Mouse (Mus musculus) liver, embryonic 14.5 days (tissue): ENCODE measurements around the gene Cox8a. TPM values are rescaled to one million over a fixed set of nuclear protein-coding genes. Genes with fewer than 3 reads are reported as not detected.

Source experiments
- ATAC-seq: fragments of 200-750 bp; cut with Nextera tagmentation; 2 replicates; pipeline ENCODE4 v1.8.0; 2017; ENCODE audit warnings: moderate number of reproducible peaks, mild to moderate bottlenecking, moderate library complexity; ENCODE audit not compliant: insufficient read depth
- DNase-seq, 3 experiments: peaks; one replicate each; pipeline ENCODE4 v3.0.0-alpha.2; 2012 to 2013; ENCODE audit warnings: low read depth in 3 of 3, low spot score in 3 of 3
- H3K27ac ChIP-seq: fragments of 300-500 bp; sonication (generic); 2 replicates; pipeline ENCODE4 v1.5.1; 2014; ENCODE audit warnings: moderate library complexity, mild to moderate bottlenecking, control low read depth, inconsistent platforms
- H3K27me3 ChIP-seq: fragments of 300-500 bp; sonication (generic); 2 replicates; pipeline ENCODE4 v1.6.1; 2014; ENCODE audit warnings: mild to moderate bottlenecking, low read length, moderate library complexity; ENCODE audit not compliant: control insufficient read depth, insufficient read depth
- H3K36me3 ChIP-seq: fragments of 300-500 bp; sonication (generic); replicated peaks from 2 replicates; pipeline ENCODE4 v1.6.1; 2014; ENCODE audit warnings: low read depth; ENCODE audit not compliant: control insufficient read depth, insufficient read depth
- H3K4me1 ChIP-seq, 2 experiments: fragments of 200-500 bp in 1 of 2; fragments of 300-500 bp in 1 of 2; sonication (generic) in 1 of 2; replicated peaks; 2 replicates each; pipeline ENCODE4 v1.6.1; 2012 to 2014; ENCODE audit warnings: antibody characterized with exemption in 1 of 2, inconsistent platforms in 1 of 2, low read length in 1 of 2; ENCODE audit not compliant: control insufficient read depth in 2 of 2, insufficient read depth in 2 of 2
- H3K4me2 ChIP-seq: fragments of 300-500 bp; sonication (generic); 2 replicates; pipeline ENCODE4 v1.6.1; 2014; ENCODE audit warnings: low read depth, mild to moderate bottlenecking, control low read depth, moderate library complexity
- H3K4me3 ChIP-seq, 2 experiments: fragments of 200-500 bp in 1 of 2; fragments of 300-500 bp in 1 of 2; sonication (generic) in 1 of 2; 2 replicates each; pipeline ENCODE4 v1.5.1; 2012 to 2014; ENCODE audit warnings: low read depth in 2 of 2, low read length in 2 of 2, mild to moderate bottlenecking in 2 of 2, control low read depth in 1 of 2, inconsistent platforms in 1 of 2, moderate library complexity in 1 of 2; ENCODE audit not compliant: insufficient read depth in 1 of 2
- H3K9ac ChIP-seq: fragments of 300-500 bp; sonication (generic); replicated peaks from 2 replicates; pipeline ENCODE4 v1.6.1; 2014; ENCODE audit warnings: mild to moderate bottlenecking, control low read depth, moderate library complexity
- H3K9me3 ChIP-seq: fragments of 300-500 bp; sonication (generic); 2 replicates; pipeline ENCODE4 v1.6.1; 2016; ENCODE audit warnings: low read length, mixed read lengths; ENCODE audit not compliant: control insufficient read depth
- CTCF ChIP-seq: IDR thresholded peaks from 2 replicates; pipeline ENCODE4 v1.5.1; 2016; ENCODE audit warnings: antibody characterized with exemption, low read depth, control low read depth
- EP300 ChIP-seq: IDR thresholded peaks from 2 replicates; pipeline ENCODE4 v1.6.1; 2016; ENCODE audit warnings: antibody characterized with exemption, low read depth
- WGBS: fragments of 180-500 bp; shearing (Covaris S2); extraction: QIAGEN DNeasy Blood & Tissue Kit; methylation state at CpG from one replicate; pipeline ENCODE4 v1.1.7; 2014; ENCODE audit not compliant: insufficient replicate concordance; 5-methylcytosine and 5-hydroxymethylcytosine counted together
- polyA plus RNA-seq, 2 experiments: library from polyadenylated mRNA; depleted of rRNA in 1 of 2; stranded (reverse) in 1 of 2; unstranded in 1 of 2; fragments of >200 nt; fragmentation: Nextera tagmentation in 1 of 2; extraction: Ambion mirVana in 1 of 2; gene quantifications; 2 replicates each; pipeline versions ENCODE4 v1.2.1 to v1.2.3; 2012 to 2014

The Cox8a gene
- polyA plus RNA-seq, 2 experiments = 282 to 803 TPM

- peaks cover 20% of the 10 kb centered on the region for H3K36me3 ChIP-seq
- H3K4me3 ChIP-seq = no peak overlapping the region
- H3K9me3 ChIP-seq = no peaks in the 10 kb centered on the region
- no peak overlapping the region for H3K9ac ChIP-seq
- H3K4me1 ChIP-seq = peaks cover 0 to 11% of the 10 kb centered on the region in 2 experiments; a peak in 2 of 4 replicates
- H3K4me2 ChIP-seq = no peak overlapping the region
- TF ChIP-seq CTCF = peak; percentile 94
- TF ChIP-seq EP300 = no peak
- DNase-seq (no peak), ATAC-seq (peak; percentile 34; the same call in 1 of the 2 replicates)
- H3K27ac ChIP-seq = no peak overlapping the region
- WGBS = 24% methylated on average over 33 of the region's 33 CpGs
- no peaks in the 10 kb centered on the region for H3K27me3 ChIP-seq
These were observed 21.3 kb downstream of the Cox8a start for GRCm38 (mm10) chr19:7195900-7196728.

GRCm38 (mm10) chr19:7192561-7192967 lies 24.9 kb downstream of the Cox8a start:
- H3K9me3 ChIP-seq = no peaks in the 10 kb centered on the region
- H3K4me3 ChIP-seq = no peak overlapping the region
- no peaks in the 10 kb centered on the region for H3K27me3 ChIP-seq
- H3K4me2 ChIP-seq = no peak overlapping the region
- H3K27ac ChIP-seq = no peak overlapping the region
- TF ChIP-seq EP300 (no peak), CTCF (no peak)
- no peaks in the 10 kb centered on the region for H3K36me3 ChIP-seq
- no peak for ATAC-seq
- 46% methylated on average over 2 of the region's 2 CpGs for WGBS
- no peak overlapping the region for H3K9ac ChIP-seq
- peaks cover 0 to 11% of the 10 kb centered on the region in 2 experiments; a peak in 2 of 4 replicates for H3K4me1 ChIP-seq
- DNase-seq = no peak

GRCm38 (mm10) chr19:7191639-7192038 lies 25.8 kb downstream of the Cox8a start:
- H3K4me2 ChIP-seq = no peak overlapping the region
- no peak overlapping the region for H3K4me3 ChIP-seq
- no peak for DNase-seq
- H3K4me1 ChIP-seq = peaks cover 0 to 11% of the 10 kb centered on the region in 2 experiments; a peak in 2 of 4 replicates
- H3K9ac ChIP-seq = no peak overlapping the region
- ATAC-seq = no peak
- no peaks in the 10 kb centered on the region for H3K9me3 ChIP-seq
- 27% methylated on average over 6 of the region's 6 CpGs for WGBS
- no peak overlapping the region for H3K27ac ChIP-seq
- TF ChIP-seq CTCF (no peak), EP300 (no peak)
- no peaks in the 10 kb centered on the region for H3K36me3 ChIP-seq
- no peaks in the 10 kb centered on the region for H3K27me3 ChIP-seq

- Histone ChIP-seq H3K27ac (no peak overlapping the region), H3K4me3 (no peak overlapping the region), H3K4me1 (peaks cover 0 to 8% of the 10 kb centered on the region in 2 experiments; a peak in 2 of 4 replicates), H3K36me3 (no peaks in the 10 kb centered on the region), H3K4me2 (no peak overlapping the region), H3K27me3 (peaks cover 2% of the 10 kb centered on the region), H3K9me3 (no peaks in the 10 kb centered on the region), H3K9ac (no peak overlapping the region)
- WGBS = 69% methylated on average over 5 of the region's 5 CpGs
- ATAC-seq (no peak), DNase-seq (no peak)
- TF ChIP-seq EP300 = no peak
- no peak for TF ChIP-seq CTCF
These were observed 26.4 kb downstream of the Cox8a start for GRCm38 (mm10) chr19:7190986-7191385.

GRCm38 (mm10) chr19:7189026-7189425 lies 28.4 kb downstream of the Cox8a start:
- DNase-seq = no peak
- Histone ChIP-seq H3K27ac (no peak overlapping the region), H3K4me3 (no peak overlapping the region), H3K9ac (no peak overlapping the region), H3K36me3 (no peaks in the 10 kb centered on the region), H3K9me3 (no peaks in the 10 kb centered on the region), H3K4me1 (peaks cover 0 to 8% of the 10 kb centered on the region in 2 experiments; a peak in 2 of 4 replicates), H3K4me2 (no peak overlapping the region), H3K27me3 (peaks cover 5% of the 10 kb centered on the region)
- TF ChIP-seq EP300 (no peak), CTCF (no peak)
- ATAC-seq = no peak
- 39% methylated on average over 4 of the region's 4 CpGs for WGBS
